Mouse (Mus musculus) limb, embryonic 13.5 days (tissue): ENCODE results near the gene Olfr1302. TPM values are rescaled to one million over a fixed set of nuclear protein-coding genes. Genes with fewer than 3 reads are reported as not detected.

Experiments
- ATAC-seq: fragments of 200-750 bp; cut with Nextera tagmentation; 2 replicates; pipeline ENCODE4 v1.8.0; 2017; ENCODE audit warnings: low read depth, moderate number of reproducible peaks, moderate TSS enrichment; ENCODE audit not compliant: low FRiP score
- H3K27ac ChIP-seq: fragments of 300-500 bp; sonication (generic); 2 replicates; pipeline ENCODE4 v1.5.1; 2015; ENCODE audit warnings: inconsistent platforms, mild to moderate bottlenecking, moderate library complexity
- H3K27me3 ChIP-seq: fragments of 300-500 bp; sonication (generic); 2 replicates; pipeline ENCODE4 v1.6.1; 2015; ENCODE audit warnings: mild to moderate bottlenecking, inconsistent platforms
- H3K36me3 ChIP-seq: fragments of 300-500 bp; sonication (generic); 2 replicates; pipeline ENCODE4 v1.6.1; 2015; ENCODE audit warnings: inconsistent platforms, mild to moderate bottlenecking, moderate library complexity
- H3K4me1 ChIP-seq: fragments of 300-500 bp; sonication (generic); 2 replicates; pipeline ENCODE4 v1.6.1; 2015; ENCODE audit warnings: inconsistent platforms
- H3K4me2 ChIP-seq: fragments of 300-500 bp; sonication (generic); replicated peaks from 2 replicates; pipeline ENCODE4 v1.6.1; 2015; ENCODE audit warnings: inconsistent platforms, mild to moderate bottlenecking, moderate library complexity
- H3K4me3 ChIP-seq: fragments of 300-500 bp; sonication (generic); 2 replicates; pipeline ENCODE4 v1.5.1; 2015; ENCODE audit warnings: moderate library complexity, mild to moderate bottlenecking, inconsistent platforms
- H3K9ac ChIP-seq: fragments of 300-500 bp; sonication (generic); 2 replicates; pipeline ENCODE4 v1.6.1; 2015; ENCODE audit warnings: mild to moderate bottlenecking, inconsistent platforms
- H3K9me3 ChIP-seq: fragments of 300-500 bp; sonication (generic); 2 replicates; pipeline ENCODE4 v1.6.1; 2016; ENCODE audit warnings: inconsistent platforms
- WGBS: fragments of 180-500 bp; shearing (Covaris S2); methylation state at CpG from one replicate; pipeline ENCODE4 v1.1.7; 2015; 5-methylcytosine and 5-hydroxymethylcytosine counted together
- polyA plus RNA-seq: library from polyadenylated mRNA; unstranded; fragments of >200 nt; fragmentation: Nextera tagmentation; extraction: Ambion mirVana; gene quantifications from 2 replicates; pipeline ENCODE4 v1.2.1, GENCODE M21; 2015

Gene Olfr1302
- not detected in 2 replicates for polyA plus RNA-seq

DNA sequence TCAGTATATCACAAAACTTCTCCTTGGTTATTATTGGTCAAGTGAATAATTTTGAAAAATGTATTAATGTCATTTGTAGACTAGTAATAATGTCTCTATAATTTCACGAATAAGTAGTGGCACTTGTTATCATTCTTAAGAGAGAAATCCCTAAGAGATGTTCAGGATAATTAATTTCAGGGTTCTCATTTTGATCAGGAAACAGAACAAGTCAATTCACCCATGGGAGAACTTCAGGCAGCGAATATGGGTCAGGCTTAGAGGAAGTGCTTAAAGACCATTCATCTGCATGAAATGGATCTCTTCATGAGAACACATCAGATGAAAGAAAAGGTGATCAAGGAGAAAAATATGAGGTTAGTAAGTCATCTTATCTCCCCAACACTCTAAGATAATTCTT lies at the start of gene Olfr1302:
Gene Olfr1302, plus strand, starts transcription at position 301 of the 400 bp plus-strand sequence.
- Histone ChIP-seq H3K27ac (no peak within 1 kb of the TSS), H3K36me3 (no peaks in the 10 kb centered on the region), H3K9ac (no peak within 1 kb of the TSS), H3K4me2 (no peak within 1 kb of the TSS), H3K9me3 (no peaks in the 10 kb centered on the region), H3K4me1 (no peaks in the 10 kb centered on the region), H3K27me3 (no peaks in the 10 kb centered on the region), H3K4me3 (no peak within 1 kb of the TSS)
- WGBS, result 81% methylated on average over 2 of the region's 2 CpGs
- ATAC-seq, result no peak

DNA sequence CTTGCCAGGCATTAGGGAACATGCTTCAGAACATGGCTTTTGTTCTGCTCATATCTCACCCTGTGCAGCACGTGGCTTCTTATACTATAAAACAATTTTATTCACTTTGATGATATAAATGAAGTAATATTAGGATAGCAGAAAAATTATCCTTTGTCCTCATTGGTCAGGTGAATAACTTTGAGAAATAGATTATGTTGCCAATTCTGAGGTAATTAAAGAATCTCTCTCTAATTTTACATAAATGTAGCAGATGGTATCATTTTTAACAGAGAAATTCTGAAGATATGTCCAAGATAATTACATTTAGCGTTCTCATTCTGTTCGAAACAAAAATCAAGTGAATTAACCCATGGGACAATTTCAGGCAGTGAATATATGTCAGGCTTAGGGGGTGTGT lies 26.5 kb upstream of the Olfr1302 start, which contains the start of gene Olfr1301:
Gene Olfr1301, plus strand, starts transcription at position 301 of the 400 bp plus-strand sequence.
- no peak within 1 kb of the TSS for H3K27ac ChIP-seq
- no peak within 1 kb of the TSS for H3K4me2 ChIP-seq
- no peak within 1 kb of the TSS for H3K9ac ChIP-seq
- ATAC-seq, result no peak
- no peak within 1 kb of the TSS for H3K4me3 ChIP-seq
- no peaks in the 10 kb centered on the region for H3K36me3 ChIP-seq
- no peaks in the 10 kb centered on the region for H3K27me3 ChIP-seq
- 82% methylated on average over 3 of the region's 3 CpGs for WGBS
- no peaks in the 10 kb centered on the region for H3K4me1 ChIP-seq
- no peaks in the 10 kb centered on the region for H3K9me3 ChIP-seq

DNA sequence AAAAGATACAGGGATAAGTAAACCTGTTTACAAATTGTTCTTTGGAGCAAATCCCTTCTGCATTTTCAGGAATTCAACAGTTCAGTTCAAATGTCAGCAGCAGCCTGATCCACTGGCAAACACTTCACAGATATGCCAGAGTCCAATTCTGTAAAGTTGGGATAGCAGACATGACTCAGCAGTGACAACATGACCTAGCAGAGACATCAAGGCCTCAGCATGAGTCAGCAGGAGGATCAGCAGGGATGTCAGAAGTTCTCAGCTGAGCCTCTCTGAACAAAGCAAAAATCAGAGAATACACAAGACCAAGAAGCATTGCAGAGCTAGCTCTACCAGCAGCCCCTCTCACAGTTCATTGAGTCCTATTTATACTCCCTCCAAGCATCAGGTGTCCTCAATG lies 35.7 kb downstream of the Olfr1302 start:
- ATAC-seq, result no peak
- Histone ChIP-seq H3K27me3 (no peaks in the 10 kb centered on the region), H3K4me2 (no peak overlapping the region), H3K27ac (no peak overlapping the region), H3K4me1 (no peaks in the 10 kb centered on the region), H3K4me3 (no peak overlapping the region), H3K36me3 (no peaks in the 10 kb centered on the region), H3K9me3 (no peaks in the 10 kb centered on the region), H3K9ac (no peak overlapping the region)

DNA sequence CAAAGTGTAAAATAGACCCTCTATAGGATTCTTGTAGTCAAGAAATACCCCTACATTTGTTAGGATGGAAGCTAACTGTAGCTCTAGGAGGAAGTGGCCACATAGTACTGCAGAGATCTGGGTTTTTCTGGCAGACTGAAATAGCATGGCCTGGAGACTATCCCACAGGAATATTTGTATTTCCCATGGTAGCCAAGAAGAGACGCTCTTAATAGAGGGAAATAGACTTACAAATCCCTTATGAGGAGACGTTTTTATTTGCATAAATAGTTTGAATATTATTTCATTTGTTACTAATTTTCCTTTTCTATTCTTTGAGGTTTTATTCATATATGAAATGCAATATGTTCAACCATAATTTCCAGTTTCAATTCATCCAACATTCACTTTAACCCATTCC lies 43.0 kb downstream of the Olfr1302 start, which contains the start of gene Olfr1303:
Gene Olfr1303, minus strand, starts transcription at position 101 of the 400 bp plus-strand sequence.
- Histone ChIP-seq H3K36me3 (no peaks in the 10 kb centered on the region), H3K27me3 (no peaks in the 10 kb centered on the region)

More for the DNA sequence above, 43.0 kb downstream of the Olfr1302 start, which contains the start of gene Olfr1303:
- Histone ChIP-seq H3K4me3 (no peak within 1 kb of the TSS), H3K27ac (no peak within 1 kb of the TSS), H3K9ac (no peak within 1 kb of the TSS), H3K4me2 (no peak within 1 kb of the TSS), H3K4me1 (no peaks in the 10 kb centered on the region), H3K9me3 (no peaks in the 10 kb centered on the region)
- no peak for ATAC-seq
- WGBS, result 85% methylated on average over 2 of the region's 2 CpGs

Other genes with a start within 250 kb of the Olfr1302 start
- gene Olfr1294, start 237.1 kb upstream of the Olfr1302 start, polyA plus RNA-seq, result not detected in 2 replicates
- gene Olfr1295, start 207.7 kb upstream of the Olfr1302 start, polyA plus RNA-seq, result not detected in 2 replicates
- gene Olfr1297, start 150.9 kb upstream of the Olfr1302 start, polyA plus RNA-seq, result not detected in 2 replicates
- gene Olfr1298, start 128.2 kb upstream of the Olfr1302 start, polyA plus RNA-seq, result not detected in 2 replicates
- not detected in 2 replicates for gene Olfr1299, start 116.0 kb upstream of the Olfr1302 start, polyA plus RNA-seq
- gene Olfr1301, start 26.4 kb upstream of the Olfr1302 start, polyA plus RNA-seq, result not detected in 2 replicates
- not detected in 2 replicates for gene Olfr1303, start 42.9 kb downstream of the Olfr1302 start, polyA plus RNA-seq
- gene Olfr1305, start 99.7 kb downstream of the Olfr1302 start, polyA plus RNA-seq, result not detected in 2 replicates
- not detected in 2 replicates for gene Olfr1306, start 138.8 kb downstream of the Olfr1302 start, polyA plus RNA-seq
- 0.01 TPM in 1 of 2 replicates, not detected in the other for gene Olfr1307, start 172.0 kb downstream of the Olfr1302 start, polyA plus RNA-seq
- gene Olfr1308, start 187.5 kb downstream of the Olfr1302 start, polyA plus RNA-seq, result not detected in 2 replicates
- not detected in 2 replicates for gene Olfr1309, start 212.9 kb downstream of the Olfr1302 start, polyA plus RNA-seq
- gene Olfr1310, start 235.3 kb downstream of the Olfr1302 start, polyA plus RNA-seq, result not detected in 2 replicates
- not detected in 2 replicates for gene Olfr1311, start 247.0 kb downstream of the Olfr1302 start, polyA plus RNA-seq